Mouse (Mus musculus): Measurements from ENCODE around the gene Gnl2.

DNA sequence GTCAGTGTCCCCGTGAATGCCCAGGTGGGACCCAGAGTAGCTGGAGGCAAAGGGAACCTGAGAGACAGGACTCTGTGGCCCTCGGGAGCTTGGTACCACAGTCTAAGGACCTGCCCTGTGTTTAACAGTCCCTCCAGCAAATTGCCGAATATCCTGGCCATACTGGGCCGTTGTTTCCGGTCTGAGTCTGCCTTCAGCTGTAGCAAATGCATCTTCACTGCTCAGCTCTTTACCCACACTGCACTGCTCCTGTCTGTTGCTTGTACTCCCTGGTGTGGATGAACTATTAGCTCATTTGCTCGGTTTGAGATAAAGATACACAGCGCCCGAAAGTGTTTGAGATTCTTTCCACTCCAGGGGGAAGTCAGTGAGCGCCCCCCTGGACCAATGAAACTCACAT is 28.0 kb upstream of the Gnl2 start:
- TF ChIP-seq GATA1 (IDR thresholded peaks at IDR 0.05; ENCODE audit: borderline replicate concordance, low read length) (no peak), FLI1 (IDR thresholded peaks at IDR 0.05; ENCODE audit: low read length) (no peak)
